Comparison of ENCODE assay signal across 15 mouse cellular contexts in genomic region chr15:26953818-26954385, GRCm38 (mm10). TPM values are rescaled to one million over a fixed set of nuclear protein-coding genes. Genes with fewer than 3 reads are reported as not detected.
DNase-seq lines count a peak whose midpoint lies in the region; ATAC-seq and TF ChIP-seq lines count a peak whose summit lies in the region.
"Had no signal": no experiment of that assay in that cellular context is flagged by ENCODE, and none has a peak within 500 bp of the region (broad histone marks: within the 10 kb centered on the region; RNA-seq: fewer than 3 reads in every experiment).

No protein-coding gene starts in this region.

- peak overlapping the region; percentile 15; the same call in 1 of the 2 replicates for H3K4me2 ChIP-seq in lung, embryonic 14.5 days
- peak overlapping the region; percentile 7; the same call in 1 of the 2 replicates for H3K4me2 ChIP-seq in midbrain, embryonic 13.5 days (replicated peaks)
- H3K4me2 ChIP-seq: forebrain, embryonic 13.5 days; heart, embryonic 11.5 days; liver, embryonic 11.5 days had no signal

- no peak for DNase-seq in heart, embryonic 10.5 days (ENCODE audit: low spot score)
- DNase-seq in heart, postnatal 25 days (ENCODE audit: low spot score) = no peak
- DNase-seq in lung, embryonic 14.5 days = peak; percentile 41
- no peak for DNase-seq in lung, postnatal 4 days
- peak; percentile 41 for DNase-seq in embryo, embryonic 11 days
- no peak for DNase-seq in gastrocnemius, postnatal 36 days
- no peak for DNase-seq in thymus, adult 2 months
- DNase-seq: cerebellum, adult 18-20 months; lung, postnatal 14 days had no signal

- H3K4me3 ChIP-seq in heart, embryonic 10.5 days = no peak overlapping the region
- no peak overlapping the region for H3K4me3 ChIP-seq in lung, embryonic 14.5 days (ENCODE audit: low read depth, low read length)
- H3K4me3 ChIP-seq in midbrain, embryonic 13.5 days (replicated peaks) = no peak overlapping the region
- H3K4me3 ChIP-seq in thymus, adult 2 months (ENCODE audit: control insufficient read depth, insufficient read depth, low read length) = no peak overlapping the region
- H3K4me3 ChIP-seq: forebrain, embryonic 13.5 days; layer of hippocampus, adult 2 months had no signal

- H3K36me3 ChIP-seq in heart, embryonic 10.5 days = no peaks in the 10 kb centered on the region
- H3K36me3 ChIP-seq in lung, embryonic 14.5 days (ENCODE audit: insufficient read depth) = no peaks in the 10 kb centered on the region
- no peaks in the 10 kb centered on the region for H3K36me3 ChIP-seq in midbrain, embryonic 13.5 days
- H3K36me3 ChIP-seq in thymus, adult 2 months (ENCODE audit: control insufficient read depth, insufficient read depth, low read length) = no peaks in the 10 kb centered on the region

- H3K9ac ChIP-seq in lung, embryonic 14.5 days = no peak overlapping the region
- no peak overlapping the region for H3K9ac ChIP-seq in midbrain, embryonic 13.5 days (replicated peaks)
- H3K9ac ChIP-seq: forebrain, embryonic 13.5 days had no signal

- no peak for TF ChIP-seq POLR2A in thymus, adult 2 months (IDR thresholded peaks at IDR 0.05; ENCODE audit: control insufficient read depth, extremely low read depth, insufficient read depth, low read length, poor library complexity)

- WGBS in heart, embryonic 10.5 days = 46% methylated on average over 10 of the region's 10 CpGs
- 31% methylated on average over 10 of the region's 10 CpGs for WGBS in lung, embryonic 14.5 days
- WGBS in midbrain, embryonic 13.5 days = 11% methylated on average over 10 of the region's 10 CpGs
- WGBS in thymus, adult 2 months = 82% methylated on average over 10 of the region's 10 CpGs

- ATAC-seq in lung, embryonic 14.5 days (ENCODE audit: insufficient read depth) = no peak; the same call in 1 of the 2 replicates
- ATAC-seq in midbrain, embryonic 13.5 days = no peak
- ATAC-seq: activated CD4-positive, CD25-positive, alpha-beta regulatory T cell, adult 4 months; forebrain, embryonic 13.5 days had no signal

- H3K27ac ChIP-seq in heart, embryonic 10.5 days = peak overlapping the region; percentile 52; the same call in 1 of the 2 replicates
- H3K27ac ChIP-seq in lung, embryonic 14.5 days (ENCODE audit: low read depth) = peak overlapping the region; percentile 43; the same call in 1 of the 2 replicates
- H3K27ac ChIP-seq in midbrain, embryonic 13.5 days = no peak overlapping the region
- H3K27ac ChIP-seq in thymus, adult 2 months (ENCODE audit: control insufficient read depth, insufficient read depth, low read length) = no peak overlapping the region
- H3K27ac ChIP-seq: forebrain, embryonic 13.5 days; layer of hippocampus, adult 2 months had no signal

- no peak for TF ChIP-seq CTCF in lung, embryonic 14.5 days (IDR thresholded peaks at IDR 0.05; ENCODE audit: low read depth)
- no peak for TF ChIP-seq CTCF in thymus, adult 2 months (IDR thresholded peaks at IDR 0.05; ENCODE audit: borderline replicate concordance, control insufficient read depth, extremely low read depth, insufficient read depth, low read length, poor library complexity)

- H3K27me3 ChIP-seq in heart, embryonic 10.5 days (ENCODE audit: insufficient read depth, poor library complexity, severe bottlenecking) = no peaks in the 10 kb centered on the region
- H3K27me3 ChIP-seq in lung, embryonic 14.5 days (ENCODE audit: insufficient read depth, low read length) = no peaks in the 10 kb centered on the region
- H3K27me3 ChIP-seq in midbrain, embryonic 13.5 days = no peaks in the 10 kb centered on the region
- H3K27me3 ChIP-seq in thymus, adult 2 months (ENCODE audit: control insufficient read depth, insufficient read depth, low read length) = no peaks in the 10 kb centered on the region
- H3K27me3 ChIP-seq: forebrain, embryonic 13.5 days had no signal

- peaks cover 9% of the 10 kb centered on the region; the same call in 1 of the 2 replicates for H3K4me1 ChIP-seq in heart, embryonic 10.5 days
- peaks cover 6% of the 10 kb centered on the region; the same call in 1 of the 2 replicates for H3K4me1 ChIP-seq in lung, embryonic 14.5 days (ENCODE audit: insufficient read depth)
- H3K4me1 ChIP-seq in midbrain, embryonic 13.5 days (replicated peaks) = peaks cover 9% of the 10 kb centered on the region
- no peaks in the 10 kb centered on the region for H3K4me1 ChIP-seq in thymus, adult 2 months (replicated peaks; ENCODE audit: control insufficient read depth, insufficient read depth, low read length)

- intact Hi-C loops in heart, postnatal 25 days (cut with DNase I) = no loop called here
- intact Hi-C loops in gastrocnemius, postnatal 36 days (cut with DNase I) = no loop called here

- H3K9me3 ChIP-seq in heart, embryonic 10.5 days = no peaks in the 10 kb centered on the region
- no peaks in the 10 kb centered on the region for H3K9me3 ChIP-seq in lung, embryonic 14.5 days (ENCODE audit: low read depth, low read length)
- H3K9me3 ChIP-seq in midbrain, embryonic 13.5 days = no peaks in the 10 kb centered on the region
- H3K9me3 ChIP-seq: forebrain, embryonic 13.5 days had no signal

RNA-seq across cellular contexts. Expression of gene Fbxl7, which starts 58.5 kb away (rescaled TPM):
- polyA plus RNA-seq in heart, embryonic 10.5 days (2016; fragmentation: Nextera tagmentation; extraction: Ambion mirVana) = 8.2 and 14.5 TPM in 2 replicates
- 1 to 10 TPM; 3.1 to 3.4 TPM for total RNA-seq in heart, postnatal 25 days (2021)
- polyA plus RNA-seq in lung, embryonic 14.5 days (2014; fragmentation: Nextera tagmentation; extraction: Ambion mirVana) = 21.5 and 23.5 TPM in 2 replicates
- polyA plus RNA-seq in midbrain, embryonic 13.5 days (2015; fragmentation: Nextera tagmentation; extraction: Ambion mirVana) = 9.3 and 9.9 TPM in 2 replicates
- total RNA-seq in gastrocnemius, postnatal 36 days (2021) = 1 to 10 TPM; 1.4 TPM
- polyA plus RNA-seq in thymus, adult 2 months (2012; rRNA removed) = 0.87 and 1.0 TPM in 2 replicates

Comparison
In these comparisons a context has a peak if more than half of its experiments do, and no peak if none do; other contexts are left out.
1. DNase-seq: peak in lung, embryonic 14.5 days (single experiment) and embryo, embryonic 11 days (single experiment); none in heart, embryonic 10.5 days (single experiment), heart, postnatal 25 days (single experiment), lung, postnatal 4 days (0 of 2), gastrocnemius, postnatal 36 days (0 of 2) and thymus, adult 2 months (single experiment).
2. H3K27ac ChIP-seq: peak in heart, embryonic 10.5 days (single experiment) and lung, embryonic 14.5 days (single experiment); none in midbrain, embryonic 13.5 days (single experiment) and thymus, adult 2 months (single experiment).